20 mouse cellular contexts compared by ENCODE assay signal in the genomic region with DNA sequence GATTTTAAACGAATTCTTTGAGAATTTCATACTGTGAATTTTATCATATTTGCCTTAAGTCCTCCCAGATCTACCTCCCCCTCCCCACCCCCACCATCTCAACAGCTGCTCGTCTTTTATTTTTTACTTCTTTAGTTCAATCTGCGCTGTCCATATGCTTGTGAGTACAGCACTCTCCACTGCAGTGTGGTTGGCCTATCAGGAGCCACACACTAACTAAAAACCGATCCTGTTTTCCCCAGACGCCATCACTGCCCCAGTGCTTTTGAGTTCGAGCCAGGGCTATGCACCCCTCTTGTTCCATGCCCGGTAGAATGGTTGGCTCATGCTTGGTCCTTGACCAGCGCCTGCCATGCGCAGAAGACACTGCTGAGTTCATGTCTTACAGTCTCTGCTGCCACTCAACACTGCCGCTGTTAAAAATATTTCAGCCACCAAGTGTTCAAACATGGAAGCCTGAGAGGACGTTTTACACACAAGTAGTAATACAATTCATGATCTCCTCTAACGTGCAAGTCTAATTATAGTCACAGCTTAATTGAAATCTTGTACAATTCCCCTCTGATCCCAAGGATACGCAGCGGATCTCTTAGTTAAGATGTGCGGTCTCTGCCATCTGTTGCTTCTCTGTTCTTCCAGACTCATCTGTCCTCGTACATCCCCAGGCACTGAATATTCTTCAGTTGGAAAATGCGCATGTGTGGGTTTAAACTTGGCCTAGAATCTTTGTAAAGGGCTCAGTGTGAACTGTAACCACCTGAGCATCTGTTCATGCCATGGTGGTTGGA. TPM values are rescaled to one million over a fixed set of nuclear protein-coding genes. Genes with fewer than 3 reads are reported as not detected.
DNase-seq lines count a peak whose midpoint lies in the region; ATAC-seq lines count a peak whose summit lies in the region.
"Had no signal": no experiment of that assay in that cellular context is flagged by ENCODE, and none has a peak within 500 bp of the region (broad histone marks: within the 10 kb centered on the region; RNA-seq: fewer than 3 reads in every experiment).

No protein-coding gene starts in this region.

- WGBS in heart, embryonic 12.5 days = 87% methylated on average over 17 of the region's 17 CpGs
- WGBS in liver, embryonic 12.5 days (ENCODE audit: insufficient replicate concordance) = 86% methylated on average over 17 of the region's 17 CpGs
- WGBS in intestine, embryonic 14.5 days = 88% methylated on average over 17 of the region's 17 CpGs

- peaks cover 38% of the 10 kb centered on the region for H3K36me3 ChIP-seq in heart, embryonic 12.5 days
- peaks cover 98% of the 10 kb centered on the region for H3K36me3 ChIP-seq in liver, embryonic 12.5 days
- H3K36me3 ChIP-seq in intestine, embryonic 14.5 days (ENCODE audit: control insufficient read depth, insufficient read depth, low read length) = peaks cover 34% of the 10 kb centered on the region

- H3K4me1 ChIP-seq in heart, embryonic 12.5 days (replicated peaks) = peaks cover 39% of the 10 kb centered on the region
- H3K4me1 ChIP-seq in liver, embryonic 12.5 days = peaks cover 85% of the 10 kb centered on the region
- peaks cover 3% of the 10 kb centered on the region; the same call in 1 of the 2 replicates for H3K4me1 ChIP-seq in intestine, embryonic 14.5 days (replicated peaks; ENCODE audit: control insufficient read depth, insufficient read depth, low read length)
- H3K4me1 ChIP-seq: limb, embryonic 13.5 days had no signal

- ATAC-seq in heart, embryonic 12.5 days (ENCODE audit: insufficient number of reproducible peaks, low FRiP score) = no peak
- ATAC-seq in liver, embryonic 12.5 days = no peak
- ATAC-seq in intestine, embryonic 14.5 days (replicated peaks; ENCODE audit: low FRiP score, low TSS enrichment, low read depth) = no peak

- H3K9ac ChIP-seq in heart, embryonic 12.5 days = no peak overlapping the region
- no peak overlapping the region for H3K9ac ChIP-seq in liver, embryonic 12.5 days
- no peak overlapping the region for H3K9ac ChIP-seq in intestine, embryonic 14.5 days (ENCODE audit: low read length)
- H3K9ac ChIP-seq: forebrain, embryonic 12.5 days; limb, embryonic 13.5 days; lung, embryonic 14.5 days had no signal

- H3K9me3 ChIP-seq in heart, embryonic 12.5 days (replicated peaks) = no peaks in the 10 kb centered on the region
- H3K9me3 ChIP-seq in liver, embryonic 12.5 days (replicated peaks) = no peaks in the 10 kb centered on the region
- no peaks in the 10 kb centered on the region for H3K9me3 ChIP-seq in intestine, embryonic 14.5 days (ENCODE audit: control insufficient read depth, low read length)
- H3K9me3 ChIP-seq: forebrain, embryonic 12.5 days; G1E; limb, embryonic 13.5 days had no signal

- no peak for DNase-seq in heart, adult 18-20 months
- DNase-seq in liver (no peak), R1 (ENCODE audit: low read depth, low spot score) (peak; percentile 30)
- DNase-seq in intestine, embryonic 14.5 days (ENCODE audit: low spot score) = no peak
- DNase-seq in right cerebral cortex, postnatal 10 days (ENCODE audit: low spot score in 2 of 2) = no peak
- no peak for DNase-seq in spleen, adult 18-20 months
- DNase-seq: adrenal gland, postnatal 36 days; cerebellum, adult 9-11 months; embryo, embryonic 11 days; layer of hippocampus, adult 9-11 months; lung, embryonic 14.5 days; right cerebral cortex, postnatal 25 days; thymus, adult 18-20 months had no signal

- H3K4me3 ChIP-seq in heart, embryonic 12.5 days = no peak overlapping the region
- H3K4me3 ChIP-seq in liver, embryonic 12.5 days = no peak overlapping the region
- no peak overlapping the region for H3K4me3 ChIP-seq in intestine, embryonic 14.5 days (ENCODE audit: low read depth, low read length)
- H3K4me3 ChIP-seq: forebrain, embryonic 12.5 days; limb, embryonic 13.5 days; myocyte had no signal

- no peaks in the 10 kb centered on the region for H3K27me3 ChIP-seq in heart, embryonic 12.5 days (replicated peaks)
- no peaks in the 10 kb centered on the region for H3K27me3 ChIP-seq in liver, embryonic 12.5 days (replicated peaks)
- H3K27me3 ChIP-seq in intestine, embryonic 14.5 days (replicated peaks; ENCODE audit: control insufficient read depth, insufficient read depth, low read length) = no peaks in the 10 kb centered on the region
- H3K27me3 ChIP-seq: forebrain, embryonic 12.5 days; limb, embryonic 13.5 days had no signal

- peak overlapping the region; percentile 47 for H3K27ac ChIP-seq in heart, embryonic 12.5 days (ENCODE audit: poor library complexity, severe bottlenecking)
- peak overlapping the region; percentile 76 for H3K27ac ChIP-seq in liver, embryonic 12.5 days
- H3K27ac ChIP-seq in intestine, embryonic 14.5 days (ENCODE audit: low read depth) = peak overlapping the region; percentile 40; the same call in 1 of the 2 replicates
- H3K27ac ChIP-seq: forebrain, embryonic 12.5 days; limb, embryonic 13.5 days had no signal

- H3K4me2 ChIP-seq in heart, embryonic 12.5 days = no peak overlapping the region
- no peak overlapping the region for H3K4me2 ChIP-seq in liver, embryonic 12.5 days
- H3K4me2 ChIP-seq in intestine, embryonic 14.5 days (ENCODE audit: low read length) = no peak overlapping the region
- H3K4me2 ChIP-seq: forebrain, embryonic 12.5 days; heart, embryonic 11.5 days; limb, embryonic 13.5 days; lung, embryonic 14.5 days had no signal

RNA-seq across cellular contexts. Expression of gene Nadk2, which starts 17.0 kb away (rescaled TPM):
- 72.6 and 73.2 TPM in 2 replicates for polyA plus RNA-seq in heart, embryonic 12.5 days (2016; fragmentation: Nextera tagmentation; extraction: Ambion mirVana)
- 10 to 100 TPM; 59.8 to 66.2 TPM for total RNA-seq in heart, adult 18-20 months (2021)
- polyA plus RNA-seq in liver, embryonic 12.5 days (2016; fragmentation: Nextera tagmentation; extraction: Ambion mirVana) = 139 and 143 TPM in 2 replicates
- polyA plus RNA-seq in intestine, embryonic 14.5 days (2014; fragmentation: Nextera tagmentation; extraction: Ambion mirVana) = 44.6 and 46.5 TPM in 2 replicates

RNA-seq across cellular contexts. Expression of gene Lmbrd2, which starts 52.3 kb away (rescaled TPM):
- 2.1 and 3.3 TPM in 2 replicates for polyA plus RNA-seq in heart, embryonic 12.5 days (2016; fragmentation: Nextera tagmentation; extraction: Ambion mirVana)
- 10 to 100 TPM; 13.1 to 14.0 TPM for total RNA-seq in heart, adult 18-20 months (2021)
- 1.4 and 2.2 TPM in 2 replicates for polyA plus RNA-seq in liver, embryonic 12.5 days (2016; fragmentation: Nextera tagmentation; extraction: Ambion mirVana)
- polyA plus RNA-seq in intestine, embryonic 14.5 days (2014; fragmentation: Nextera tagmentation; extraction: Ambion mirVana) = 4.6 and 4.9 TPM in 2 replicates
